Mouse (Mus musculus) MEL (cell line): ENCODE data around the gene Krt42.
A peak's percentile ranks its signal among the peaks of the same experiment; 100 is the strongest.

Source experiments
- CTCF ChIP-seq, 3 experiments: IDR thresholded peaks in 2 of 3; conservative IDR thresholded peaks in 1 of 3; 2 replicates each; pipeline ENCODE4 v1.5.1; 2011 to 2012; ENCODE audit warnings: low read length in 3 of 3, low read depth in 2 of 3, mild to moderate bottlenecking in 2 of 3, improper control_type of control experiment in 1 of 3, inconsistent platforms in 1 of 3, mixed read lengths in 1 of 3, moderate library complexity in 1 of 3; ENCODE audit not compliant: control insufficient read depth in 1 of 3, insufficient read depth in 1 of 3, poor library complexity in 1 of 3, severe bottlenecking in 1 of 3
- ELF1 ChIP-seq: IDR thresholded peaks from 2 replicates; pipeline ENCODE4 v1.6.1; 2014; ENCODE audit warnings: low read depth, mild to moderate bottlenecking, inconsistent platforms, low read length, improper control_type of control experiment, moderate library complexity
- EP300 ChIP-seq, 2 experiments: IDR thresholded peaks; 2 replicates each; pipeline ENCODE4 v1.6.1; 2011; ENCODE audit warnings: improper control_type of control experiment in 2 of 2, low read length in 2 of 2, low read depth in 1 of 2, mild to moderate bottlenecking in 1 of 2
- ETS1 ChIP-seq: IDR thresholded peaks from 2 replicates; pipeline ENCODE4 v1.6.1; 2012; ENCODE audit warnings: low read depth, mild to moderate bottlenecking, inconsistent platforms, low read length, improper control_type of control experiment, moderate library complexity
- GABPA ChIP-seq: IDR thresholded peaks from 2 replicates; pipeline ENCODE4 v1.6.1; 2012; ENCODE audit warnings: low read depth, mild to moderate bottlenecking, inconsistent platforms, low read length, improper control_type of control experiment, moderate library complexity
- GATA1 ChIP-seq: IDR thresholded peaks from 2 replicates; pipeline ENCODE4 v1.6.1; 2011; ENCODE audit warnings: low read depth, low read length, improper control_type of control experiment
- POLR2A ChIP-seq, 2 experiments: IDR thresholded peaks; 2 replicates each; pipeline ENCODE4 v1.6.1; 2011 to 2012; ENCODE audit warnings: low read length in 2 of 2, mild to moderate bottlenecking in 2 of 2, control low read depth in 1 of 2, improper control_type of control experiment in 1 of 2, low read depth in 1 of 2, moderate library complexity in 1 of 2; ENCODE audit not compliant: control insufficient read depth in 1 of 2, insufficient read depth in 1 of 2, poor library complexity in 1 of 2
- RAD21 ChIP-seq: IDR thresholded peaks from 2 replicates; pipeline ENCODE4 v1.6.1; 2011; ENCODE audit warnings: mild to moderate bottlenecking, low read depth, low read length, improper control_type of control experiment
- SIN3A ChIP-seq: IDR thresholded peaks from 2 replicates; pipeline ENCODE4 v1.6.1; 2012; ENCODE audit warnings: low read length, improper control_type of control experiment, inconsistent platforms
- ZC3H11A ChIP-seq: IDR thresholded peaks from 2 replicates; pipeline ENCODE4 v1.6.1; 2012; ENCODE audit warnings: low read depth, mild to moderate bottlenecking, inconsistent platforms, low read length, improper control_type of control experiment

DNA sequence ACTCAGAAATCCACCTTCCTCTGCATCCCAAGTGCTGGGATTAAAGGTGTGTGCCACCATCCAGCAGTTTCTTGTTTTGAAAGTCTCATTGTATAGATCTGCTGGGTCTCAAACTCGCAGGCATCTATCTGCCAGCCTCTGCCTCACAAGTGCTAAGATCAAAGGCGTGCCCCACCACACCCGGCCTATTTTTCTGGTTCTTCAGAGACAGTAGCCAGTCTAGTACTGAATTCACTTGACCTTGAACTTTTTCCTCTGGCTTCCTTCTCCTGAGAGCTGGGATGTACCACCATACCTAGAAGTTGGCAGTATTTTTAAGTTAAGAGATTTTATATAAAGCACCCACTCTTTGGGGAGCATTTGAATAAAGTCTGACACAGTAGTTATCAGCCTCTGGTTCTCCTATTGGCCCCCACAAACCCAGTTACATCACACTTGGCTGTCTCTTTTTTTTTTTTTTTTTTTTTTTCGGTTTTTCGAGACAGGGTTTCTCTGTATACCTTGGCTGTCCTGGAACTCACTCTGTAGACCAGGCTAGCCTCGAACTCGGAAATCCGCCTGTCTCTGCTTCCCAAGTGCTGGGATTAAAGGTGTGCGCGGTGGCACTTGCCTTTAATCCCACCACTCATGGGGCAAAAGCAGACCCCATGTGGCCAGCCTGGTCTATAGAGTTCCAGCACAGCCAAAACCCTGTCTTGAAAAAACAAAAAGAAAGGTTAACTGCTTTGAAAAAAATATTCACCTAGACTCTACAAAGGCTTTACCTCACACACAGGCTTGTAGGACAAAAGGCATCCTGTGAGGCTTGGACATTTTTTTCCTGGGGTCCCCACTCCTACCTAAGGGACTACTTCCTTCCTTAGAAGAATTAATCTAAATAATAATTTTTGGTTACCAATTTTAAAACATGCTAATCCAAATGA lies 49.1 kb upstream of the Krt42 start:
- TF ChIP-seq CTCF (IDR thresholded peaks at IDR 0.05 in 2 of 3, conservative IDR thresholded peaks at IDR 0.05 in 1 of 3; ENCODE audit: control insufficient read depth in 1 of 3, insufficient read depth in 1 of 3, low read depth in 2 of 3, low read length in 3 of 3, poor library complexity in 1 of 3, severe bottlenecking in 1 of 3) = no peak
- TF ChIP-seq RAD21 = no peak
- TF ChIP-seq POLR2A (IDR thresholded peaks at IDR 0.05; ENCODE audit: control insufficient read depth in 1 of 2, insufficient read depth in 1 of 2, low read depth in 1 of 2, low read length in 2 of 2, poor library complexity in 1 of 2) = peak; percentile 4 to 21; a peak in 1 of 4 replicates
- TF ChIP-seq SIN3A = no peak
- no peak; a peak in 1 of 4 replicates for TF ChIP-seq EP300 (IDR thresholded peaks at IDR 0.05; ENCODE audit: low read depth in 1 of 2, low read length in 2 of 2)
- TF ChIP-seq GABPA = no peak
- peak; percentile 77 for TF ChIP-seq ETS1
- no peak for TF ChIP-seq ZC3H11A
- TF ChIP-seq GATA1 = peak; percentile 52
- no peak for TF ChIP-seq ELF1
